Mouse (Mus musculus) left cerebral cortex, postnatal 14 days (tissue): ENCODE measurements around the gene Dhx37. TPM values are rescaled to one million over a fixed set of nuclear protein-coding genes. Genes with fewer than 3 reads are reported as not detected.
"Not testable (repeated sequence)": the region's sequence is repeated elsewhere in the genome, so short reads cannot be mapped to it uniquely, and the experiment has no call there.

Experiments
- DNase-seq, 2 experiments: peaks; one replicate each; pipeline ENCODE4 v3.0.0; 2021 to 2022; ENCODE audit warnings: low spot score in 2 of 2, mixed read lengths in 1 of 2
- intact Hi-C: fragments of 180-260 bp; cut with DNase I; formaldehyde crosslinking; loops from one replicate; pipeline ENCODE4 v1.15.1; 2025
- total RNA-seq, 2 experiments: library from RNA; stranded (reverse); gene quantifications; 2 replicates each; pipeline ENCODE4 v1.2.3; 2021

Gene Dhx37
- total RNA-seq, 2 experiments from 2014 or later: 10.1 to 10.9 TPM

GRCm38 (mm10) chr5:125413763-125414162 is 20.2 kb downstream of the Dhx37 start:
- DNase-seq: no peak
- intact Hi-C loops: no loop called here

GRCm38 (mm10) chr5:125412536-125412935 is 21.4 kb downstream of the Dhx37 start:
- intact Hi-C loops: not testable (repeated sequence)

GRCm38 (mm10) chr5:125411972-125412530 is 21.9 kb downstream of the Dhx37 start:
- intact Hi-C loops: no loop called here
- DNase-seq: peak; percentile 81 to 88

More at GRCm38 (mm10) chr5:125412536-125412935, 21.4 kb downstream of the Dhx37 start:
- DNase-seq: not testable (repeated sequence)

- DNase-seq: peak in 1 of 2 experiments; percentile 73
- intact Hi-C loops: no loop called here
Observed at GRCm38 (mm10) chr5:125409348-125410090, 24.4 kb downstream of the Dhx37 start.

- peak; percentile 83 to 94 for DNase-seq
- intact Hi-C loops: no loop called here
Observed at GRCm38 (mm10) chr5:125408842-125409241, 25.1 kb downstream of the Dhx37 start.

GRCm38 (mm10) chr5:125407910-125408575 is 25.9 kb downstream of the Dhx37 start:
- intact Hi-C loops: no loop called here
- DNase-seq: no peak

GRCm38 (mm10) chr5:125407020-125407830 is 26.7 kb downstream of the Dhx37 start:
- intact Hi-C loops: no loop called here
- no peak for DNase-seq

GRCm38 (mm10) chr5:125406322-125407016 is 27.5 kb downstream of the Dhx37 start:
- DNase-seq: peak; percentile 45 to 56
- intact Hi-C loops: no loop called here

- intact Hi-C loops: no loop called here
- DNase-seq: peak; percentile 89 to 94
Observed at GRCm38 (mm10) chr5:125405546-125406248, 28.2 kb downstream of the Dhx37 start.

- peak; percentile 62 to 64 for DNase-seq
- intact Hi-C loops: no loop called here
Observed at GRCm38 (mm10) chr5:125404903-125405545, 28.9 kb downstream of the Dhx37 start.

GRCm38 (mm10) chr5:125404536-125404902 is 29.4 kb downstream of the Dhx37 start:
- intact Hi-C loops: no loop called here
- no peak for DNase-seq

GRCm38 (mm10) chr5:125403481-125404465 is 30.1 kb downstream of the Dhx37 start:
- intact Hi-C loops: no loop called here
- peak; percentile 63 to 83 for DNase-seq

GRCm38 (mm10) chr5:125402991-125403390 is 30.9 kb downstream of the Dhx37 start:
- intact Hi-C loops: no loop called here
- DNase-seq: no peak

GRCm38 (mm10) chr5:125402476-125402875 is 31.4 kb downstream of the Dhx37 start:
- intact Hi-C loops: no loop called here
- no peak for DNase-seq

- intact Hi-C loops: no loop called here
- no peak for DNase-seq
Observed at GRCm38 (mm10) chr5:125400903-125401302, 33.0 kb downstream of the Dhx37 start.

GRCm38 (mm10) chr5:125395008-125395407 is 38.9 kb downstream of the Dhx37 start:
- intact Hi-C loops: no loop called here
- DNase-seq: no peak
